Mouse (Mus musculus) heart, postnatal 10 days (tissue): Measurements from ENCODE around the gene Snx32. TPM values are rescaled to one million over a fixed set of nuclear protein-coding genes. Genes with fewer than 3 reads are reported as not detected.

Experiments used
- DNase-seq, 2 experiments: peaks; one replicate each; pipeline ENCODE4 v3.0.0; 2021
- intact Hi-C: fragments of 180-260 bp; cut with DNase I; formaldehyde crosslinking; loops from one replicate; pipeline ENCODE4 v1.15.1; 2025
- total RNA-seq, 2 experiments: library from RNA; stranded (reverse); gene quantifications; 2 replicates each; pipeline ENCODE4 v1.2.3; 2021

Gene Snx32
- total RNA-seq, 2 experiments from 2014 or later = 6.1 to 7.7 TPM

GRCm38 (mm10) chr19:5460465-5460911 lies 49.9 kb downstream of the Snx32 start, which contains the start of gene Fibp:
TSS of gene Fibp (plus strand) at chr19:5460615.
- DNase-seq = peak; percentile 93 to 96
- intact Hi-C loops = no loop called here

GRCm38 (mm10) chr19:5459896-5460295 lies 50.4 kb downstream of the Snx32 start:
- intact Hi-C loops = no loop called here
- no peak for DNase-seq

GRCm38 (mm10) chr19:5459019-5459418 lies 51.3 kb downstream of the Snx32 start:
- DNase-seq = peak; percentile 43 to 54

GRCm38 (mm10) chr19:5457746-5458442 lies 52.4 kb downstream of the Snx32 start, which contains the start of gene Ccdc85b:
TSS of gene Ccdc85b (minus strand) at chr19:5457894.
- DNase-seq = no peak
- intact Hi-C loops = loop anchor here (1.0 kb wide), 1 partner anchor 30 kb away; the partner anchor contains the start of gene Mus81

More at GRCm38 (mm10) chr19:5459019-5459418, 51.3 kb downstream of the Snx32 start:
- intact Hi-C loops = no loop called here

GRCm38 (mm10) chr19:5456922-5457745 lies 53.2 kb downstream of the Snx32 start:
- DNase-seq = peak; percentile 97
- intact Hi-C loops = loop anchor here (1.0 kb wide), 1 partner anchor 23 kb away; no protein-coding TSS in a partner anchor

GRCm38 (mm10) chr19:5456241-5456921 lies 54.0 kb downstream of the Snx32 start:
- peak; percentile 61 to 65 for DNase-seq
- intact Hi-C loops = loop anchor here (1.0 kb wide), 1 partner anchor 22 kb away; no protein-coding TSS in a partner anchor

- no peak for DNase-seq
- intact Hi-C loops = no loop called here
Measured at GRCm38 (mm10) chr19:5455568-5455967, 54.8 kb downstream of the Snx32 start.

GRCm38 (mm10) chr19:5455037-5455436 lies 55.3 kb downstream of the Snx32 start:
- intact Hi-C loops = no loop called here
- DNase-seq = no peak

GRCm38 (mm10) chr19:5451766-5452165 lies 58.6 kb downstream of the Snx32 start:
- intact Hi-C loops = no loop called here
- no peak for DNase-seq

GRCm38 (mm10) chr19:5449673-5450072 lies 60.7 kb downstream of the Snx32 start:
- DNase-seq = no peak
- intact Hi-C loops = no loop called here

- no peak for DNase-seq
- intact Hi-C loops = no loop called here
Measured at GRCm38 (mm10) chr19:5448354-5449150, 61.8 kb downstream of the Snx32 start.

GRCm38 (mm10) chr19:5447515-5448353 lies 62.6 kb downstream of the Snx32 start, which contains the start of gene Fosl1:
TSS of gene Fosl1 (plus strand) at chr19:5447547.
- peak; percentile 67 to 80 for DNase-seq
- intact Hi-C loops = no loop called here

GRCm38 (mm10) chr19:5445747-5446146 lies 64.6 kb downstream of the Snx32 start:
- no peak for DNase-seq
- intact Hi-C loops = no loop called here

GRCm38 (mm10) chr19:5444954-5445353 lies 65.4 kb downstream of the Snx32 start:
- DNase-seq = no peak
- intact Hi-C loops = no loop called here

GRCm38 (mm10) chr19:5444371-5444908 lies 65.9 kb downstream of the Snx32 start:
- intact Hi-C loops = no loop called here
- no peak for DNase-seq
